Mouse (Mus musculus) embryonic stem cell, embryonic (primary cell): ENCODE measurements at regions not wholly inside any gene's neighbourhood (a gene's known extent, or its start where the extent isn't known, plus 50 kb on each side); places are given as distances from the start of the nearest gene placed in this dataset.

Experiments used
- CTCF ChIA-PET, 4 experiments: fragments of 300-600 bp in 2 of 4; fragments of 350-600 bp in 2 of 4; sonication (Branson Sonifier 250); formaldehyde crosslinking; loops; one replicate each; lab custom pipeline; 2022; ENCODE audit warnings: inconsistent platforms in 2 of 4; lab: Charles Lee
- POLR2A ChIA-PET, 4 experiments: fragments of 300-600 bp in 2 of 4; fragments of 350-600 bp in 2 of 4; sonication (Branson Sonifier 250); formaldehyde crosslinking; loops; one replicate each; lab custom pipeline; 2022; ENCODE audit warnings: antibody characterized with exemption in 4 of 4, inconsistent platforms in 1 of 4; lab: Charles Lee

- CTCF ChIA-PET, result interaction anchor here in 3 of 4 experiments (0.6 to 1.7 kb wide), 4 partner anchors 30 to 717 kb away, joined by 3 to 6 read pairs (median 3); no protein-coding TSS in a partner anchor
- POLR2A ChIA-PET, result interaction anchor here (0.5 to 1.2 kb wide), 8 partner anchors 43 to 512 kb away, joined by 3 to 6 read pairs (median 3); no protein-coding TSS in a partner anchor
Observed at GRCm38 (mm10) chr10:95773425-95773980, 69.2 kb downstream of the Gm33543 start.

- CTCF ChIA-PET, result interaction anchor here in 3 of 4 experiments (0.6 to 1.7 kb wide), 3 partner anchors 30 to 85 kb away, joined by 3 to 6 read pairs (median 3); no protein-coding TSS in a partner anchor
- POLR2A ChIA-PET, result interaction anchor here (0.5 to 1.2 kb wide), 8 partner anchors 14 to 511 kb away, joined by 3 to 6 read pairs (median 3); no protein-coding TSS in a partner anchor
Observed at GRCm38 (mm10) chr10:95772811-95773424, 69.8 kb downstream of the Gm33543 start.

- POLR2A ChIA-PET, result interaction anchor here in 1 of 4 experiments (1.0 kb wide), 1 partner anchor 10 kb away, joined by 3 read pairs; no protein-coding TSS in a partner anchor
- CTCF ChIA-PET, result no interaction called here
Observed at GRCm38 (mm10) chr10:95768974-95769373, 73.8 kb downstream of the Gm33543 start.

GRCm38 (mm10) chr10:95767526-95768161, 75.1 kb downstream of the Gm33543 start:
- ChIA-PET CTCF (no interaction called here), POLR2A (interaction anchor here in 2 of 4 experiments (0.6 to 1.0 kb wide), 6 partner anchors 11 to 218 kb away, joined by 3 to 4 read pairs (median 4); partner anchors contain the start of gene Eea1 (in 1 of the 2))

- ChIA-PET CTCF (no interaction called here), POLR2A (interaction anchor here in 1 of 4 experiments (0.6 to 1.9 kb wide), 3 partner anchors 34 to 83 kb away, joined by 3 to 5 read pairs (median 3); no protein-coding TSS in a partner anchor)
Observed at GRCm38 (mm10) chr10:95764129-95764528, 78.6 kb downstream of the Gm33543 start.

- ChIA-PET CTCF (interaction anchor here in 2 of 4 experiments (0.6 kb wide), 2 partner anchors 206 to 854 kb away, joined by 3 to 7 read pairs; partner anchors contain the start of gene Btg1 (in 1 of the 2)), POLR2A (interaction anchor here in 2 of 4 experiments (0.6 to 1.9 kb wide), 6 partner anchors 23 to 322 kb away, joined by 3 to 8 read pairs (median 4); no protein-coding TSS in a partner anchor)
Observed at GRCm38 (mm10) chr10:95762632-95763031, 80.1 kb downstream of the Gm33543 start.

- CTCF ChIA-PET, result no interaction called here
- POLR2A ChIA-PET, result interaction anchor here in 2 of 4 experiments (0.6 to 1.7 kb wide), 3 partner anchors 18 to 321 kb away, joined by 3 to 8 read pairs (median 3); no protein-coding TSS in a partner anchor
Observed at GRCm38 (mm10) chr10:95761969-95762368, 80.8 kb downstream of the Gm33543 start.

GRCm38 (mm10) chr10:95760121-95760870, 82.4 kb downstream of the Gm33543 start:
- ChIA-PET POLR2A (interaction anchor here in 3 of 4 experiments (0.6 to 1.4 kb wide), 8 partner anchors 18 to 132 kb away, joined by 3 to 5 read pairs (median 3); no protein-coding TSS in a partner anchor), CTCF (no interaction called here)

GRCm38 (mm10) chr10:95758181-95758580, 84.5 kb downstream of the Gm33543 start:
- CTCF ChIA-PET, result no interaction called here
- POLR2A ChIA-PET, result interaction anchor here in 2 of 4 experiments (0.7 to 1.6 kb wide), 4 partner anchors 14 to 38 kb away, joined by 3 to 7 read pairs (median 3); no protein-coding TSS in a partner anchor

GRCm38 (mm10) chr10:95755429-95755828, 82.2 kb upstream of the Anapc15-ps start:
- ChIA-PET POLR2A (interaction anchor here in 2 of 4 experiments (0.7 to 1.0 kb wide), 2 partner anchors 38 to 62 kb away, joined by 3 to 5 read pairs; no protein-coding TSS in a partner anchor), CTCF (no interaction called here)

GRCm38 (mm10) chr10:95753396-95753905, 80.2 kb upstream of the Anapc15-ps start:
- CTCF ChIA-PET, result no interaction called here
- POLR2A ChIA-PET, result interaction anchor here in 1 of 4 experiments (0.6 kb wide), 2 partner anchors 11 to 165 kb away, joined by 3 to 4 read pairs; no protein-coding TSS in a partner anchor

GRCm38 (mm10) chr10:95748360-95748759, 75.1 kb upstream of the Anapc15-ps start:
- POLR2A ChIA-PET, result interaction anchor here in 2 of 4 experiments (1.1 to 1.6 kb wide), 2 partner anchors 9 to 28 kb away, joined by 3 read pairs; no protein-coding TSS in a partner anchor
- CTCF ChIA-PET, result no interaction called here

- POLR2A ChIA-PET, result no interaction called here
Observed at GRCm38 (mm10) chr10:95747939-95748338, 74.7 kb upstream of the Anapc15-ps start.

GRCm38 (mm10) chr10:95745834-95746620, 72.8 kb upstream of the Anapc15-ps start:
- POLR2A ChIA-PET, result interaction anchor here in 2 of 4 experiments (0.6 to 1.0 kb wide), 2 partner anchors 16 to 50 kb away, joined by 3 to 5 read pairs; no protein-coding TSS in a partner anchor
- CTCF ChIA-PET, result no interaction called here

More at GRCm38 (mm10) chr10:95747939-95748338, 74.7 kb upstream of the Anapc15-ps start:
- CTCF ChIA-PET, result no interaction called here

GRCm38 (mm10) chr10:95745254-95745653, 72.0 kb upstream of the Anapc15-ps start:
- ChIA-PET POLR2A (interaction anchor here in 2 of 4 experiments (0.6 to 1.0 kb wide), 2 partner anchors 16 to 49 kb away, joined by 3 to 5 read pairs; no protein-coding TSS in a partner anchor), CTCF (no interaction called here)

GRCm38 (mm10) chr10:95743627-95744026, 70.4 kb upstream of the Anapc15-ps start:
- POLR2A ChIA-PET, result no interaction called here
- CTCF ChIA-PET, result interaction anchor here in 1 of 4 experiments (0.7 kb wide), 1 partner anchor 29 kb away, joined by 3 read pairs; no protein-coding TSS in a partner anchor
